Mouse (Mus musculus): Measurements from ENCODE around the gene 4931417E11Rik. TPM values are rescaled to one million over a fixed set of nuclear protein-coding genes. Genes with fewer than 3 reads are reported as not detected.

Gene 4931417E11Rik
- not detected in 2 replicates for polyA plus RNA-seq (2014; fragmentation: Nextera tagmentation; extraction: Ambion mirVana)

DNA sequence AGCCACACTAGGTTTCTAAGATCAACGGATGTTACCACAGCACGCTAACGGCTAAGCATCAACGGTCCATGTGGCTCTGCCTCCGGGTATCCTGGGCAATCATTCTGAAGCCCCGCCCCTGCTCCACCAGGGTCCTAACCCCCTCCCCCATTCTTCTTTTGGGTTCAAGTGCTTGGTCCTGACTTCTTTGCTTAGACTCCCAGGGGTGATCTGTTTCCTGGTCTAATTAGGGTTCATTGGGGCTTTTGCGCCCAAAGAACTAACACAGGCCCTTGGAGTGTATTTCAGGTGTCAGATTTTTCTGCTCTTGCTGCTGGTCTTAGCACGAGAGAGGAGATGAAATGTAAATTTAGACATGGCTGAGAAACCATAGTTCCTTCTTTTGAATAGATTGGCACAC is at the start of gene 4931417E11Rik:
Gene 4931417E11Rik, minus strand, starts transcription at position 101 of the 400 bp plus-strand sequence.
- Histone ChIP-seq H3K4me1 (ENCODE audit: control insufficient read depth, insufficient read depth, low read length) (no peaks in the 10 kb centered on the region), H3K36me3 (ENCODE audit: control insufficient read depth, insufficient read depth, low read length) (no peaks in the 10 kb centered on the region), H3K27me3 (ENCODE audit: control insufficient read depth, insufficient read depth, low read length) (no peaks in the 10 kb centered on the region), H3K9ac (replicated peaks; ENCODE audit: low read length) (no peak within 1 kb of the TSS), H3K9me3 (ENCODE audit: control insufficient read depth, low read length) (no peaks in the 10 kb centered on the region), H3K27ac (replicated peaks; ENCODE audit: low read depth, low read length) (no peak within 1 kb of the TSS), H3K4me2 (ENCODE audit: low read length) (no peak within 1 kb of the TSS), H3K4me3 (replicated peaks; ENCODE audit: low read depth, low read length) (no peak within 1 kb of the TSS)
- DNase-seq: no peak
- no peak for ATAC-seq (ENCODE audit: low FRiP score, low TSS enrichment)
- WGBS: 70% methylated on average over 8 of the region's 8 CpGs

- 22% methylated on average over 14 of the region's 14 CpGs for WGBS
- Histone ChIP-seq H3K4me1 (ENCODE audit: control insufficient read depth, insufficient read depth, low read length) (no peaks in the 10 kb centered on the region), H3K9me3 (ENCODE audit: control insufficient read depth, low read length) (no peaks in the 10 kb centered on the region), H3K4me3 (replicated peaks; ENCODE audit: low read depth, low read length) (no peak overlapping the region), H3K9ac (replicated peaks; ENCODE audit: low read length) (no peak overlapping the region; the same call in 1 of the 2 replicates), H3K27me3 (ENCODE audit: control insufficient read depth, insufficient read depth, low read length) (no peaks in the 10 kb centered on the region), H3K36me3 (ENCODE audit: control insufficient read depth, insufficient read depth, low read length) (no peaks in the 10 kb centered on the region), H3K4me2 (ENCODE audit: low read length) (0 out of 2 replicates have a peak overlapping the region, but pooled peaks have one; percentile 14), H3K27ac (replicated peaks; ENCODE audit: low read depth, low read length) (no peak overlapping the region)
- ATAC-seq (ENCODE audit: low FRiP score, low TSS enrichment): peak; percentile 78; the same call in 1 of the 2 replicates
- DNase-seq: peak; percentile 91
Measured at GRCm38 (mm10) chr6:73517818-73518396, 48.4 kb upstream of the 4931417E11Rik start.

DNA sequence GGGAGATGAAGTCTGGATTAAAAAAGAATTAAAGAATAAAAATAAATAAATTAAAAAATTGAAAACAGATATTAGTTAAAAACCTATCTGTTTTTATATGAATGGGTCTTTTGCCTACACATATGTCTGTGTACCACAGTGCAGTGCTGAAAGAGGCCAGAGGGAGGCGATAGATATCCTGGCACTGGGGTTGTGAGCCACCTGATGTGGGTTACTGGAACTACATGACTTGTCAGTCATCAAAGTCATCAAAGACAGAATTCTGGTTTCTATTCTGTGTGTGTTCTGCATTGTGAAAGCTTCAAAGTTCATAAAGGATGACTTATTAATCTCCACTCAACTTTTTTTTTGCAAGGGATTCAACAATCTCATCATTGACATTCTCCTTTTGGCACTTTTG is 43.4 kb upstream of the 4931417E11Rik start:
- WGBS: 22% methylated on average over 1 of the region's 1 CpGs
- no peaks in the 10 kb centered on the region for H3K4me1 ChIP-seq (ENCODE audit: control insufficient read depth, insufficient read depth, low read length)
- ATAC-seq (ENCODE audit: low FRiP score, low TSS enrichment): no peak
- no peak for DNase-seq
- no peak overlapping the region for H3K4me2 ChIP-seq (ENCODE audit: low read length)
- no peaks in the 10 kb centered on the region for H3K27me3 ChIP-seq (ENCODE audit: control insufficient read depth, insufficient read depth, low read length)
- H3K36me3 ChIP-seq (ENCODE audit: control insufficient read depth, insufficient read depth, low read length): no peaks in the 10 kb centered on the region
- no peak overlapping the region for H3K27ac ChIP-seq (replicated peaks; ENCODE audit: low read depth, low read length)
- H3K9me3 ChIP-seq (ENCODE audit: control insufficient read depth, low read length): no peaks in the 10 kb centered on the region
- no peak overlapping the region for H3K9ac ChIP-seq (replicated peaks; ENCODE audit: low read length)
- H3K4me3 ChIP-seq (replicated peaks; ENCODE audit: low read depth, low read length): no peak overlapping the region

DNA sequence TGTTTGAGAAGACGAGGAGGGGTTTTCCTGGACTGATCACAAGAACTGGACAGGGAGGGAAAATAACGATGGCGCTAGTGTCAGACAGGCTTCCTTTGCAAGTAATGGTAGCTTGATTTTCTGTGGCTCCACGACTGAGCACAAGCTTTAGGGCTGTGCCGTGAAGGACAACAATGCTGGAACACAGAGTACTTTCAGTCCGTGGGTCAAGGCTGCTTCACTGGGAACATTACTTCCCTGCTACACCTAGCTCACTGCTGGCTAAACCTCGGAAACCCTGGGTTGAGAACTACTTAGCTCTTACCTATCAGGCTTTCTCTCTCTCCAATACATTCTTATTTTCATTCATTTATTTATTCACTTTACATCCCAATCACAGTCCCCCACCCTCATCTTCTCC is 30.2 kb upstream of the 4931417E11Rik start:
- no peaks in the 10 kb centered on the region for H3K27me3 ChIP-seq (ENCODE audit: control insufficient read depth, insufficient read depth, low read length)
- no peak overlapping the region for H3K27ac ChIP-seq (replicated peaks; ENCODE audit: low read depth, low read length)
- H3K4me2 ChIP-seq (ENCODE audit: low read length): no peak overlapping the region
- WGBS: 86% methylated on average over 7 of the region's 7 CpGs
- H3K9me3 ChIP-seq (ENCODE audit: control insufficient read depth, low read length): no peaks in the 10 kb centered on the region
- no peak overlapping the region for H3K9ac ChIP-seq (replicated peaks; ENCODE audit: low read length)
- H3K4me1 ChIP-seq (ENCODE audit: control insufficient read depth, insufficient read depth, low read length): 0 out of 2 replicates have a peak, but pooled peaks cover 6% of the 10 kb centered on the region
- H3K4me3 ChIP-seq (replicated peaks; ENCODE audit: low read depth, low read length): no peak overlapping the region
- ATAC-seq (ENCODE audit: low FRiP score, low TSS enrichment) (no peak), DNase-seq (no peak)
- H3K36me3 ChIP-seq (ENCODE audit: control insufficient read depth, insufficient read depth, low read length): no peaks in the 10 kb centered on the region

DNA sequence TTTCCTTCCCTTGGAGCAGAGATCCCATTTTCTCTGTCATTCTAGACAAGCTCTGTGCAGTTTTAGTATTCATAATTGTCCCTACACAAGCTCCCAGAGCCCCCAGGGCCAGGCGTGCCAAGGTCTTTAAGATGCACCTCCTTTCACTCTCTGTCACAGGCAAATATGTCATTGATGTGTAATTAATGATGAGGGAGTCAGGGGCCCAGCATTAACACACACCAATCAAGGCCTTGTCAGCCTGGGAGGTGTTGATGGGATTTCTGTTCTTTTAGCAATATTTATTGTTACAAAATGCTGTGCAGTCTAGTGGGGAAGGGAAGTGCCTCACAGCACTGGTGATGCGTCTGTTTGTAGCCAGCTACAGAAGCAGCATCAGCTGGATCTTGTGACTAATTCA is 27.9 kb upstream of the 4931417E11Rik start:
- H3K36me3 ChIP-seq (ENCODE audit: control insufficient read depth, insufficient read depth, low read length): no peaks in the 10 kb centered on the region
- no peak overlapping the region for H3K4me2 ChIP-seq (ENCODE audit: low read length)
- no peak overlapping the region for H3K9ac ChIP-seq (replicated peaks; ENCODE audit: low read length)
- no peaks in the 10 kb centered on the region for H3K27me3 ChIP-seq (ENCODE audit: control insufficient read depth, insufficient read depth, low read length)
- H3K4me3 ChIP-seq (replicated peaks; ENCODE audit: low read depth, low read length): no peak overlapping the region
- DNase-seq: peak; percentile 58
- 38% methylated on average over 2 of the region's 2 CpGs for WGBS
- H3K9me3 ChIP-seq (ENCODE audit: control insufficient read depth, low read length): no peaks in the 10 kb centered on the region
- 0 out of 2 replicates have a peak, but pooled peaks cover 6% of the 10 kb centered on the region for H3K4me1 ChIP-seq (ENCODE audit: control insufficient read depth, insufficient read depth, low read length)
- ATAC-seq (ENCODE audit: low FRiP score, low TSS enrichment): 0 out of 2 replicates have a peak, but pooled peaks have one; percentile 48
- H3K27ac ChIP-seq (replicated peaks; ENCODE audit: low read depth, low read length): 0 out of 2 replicates have a peak overlapping the region, but pooled peaks have one; percentile 32

DNA sequence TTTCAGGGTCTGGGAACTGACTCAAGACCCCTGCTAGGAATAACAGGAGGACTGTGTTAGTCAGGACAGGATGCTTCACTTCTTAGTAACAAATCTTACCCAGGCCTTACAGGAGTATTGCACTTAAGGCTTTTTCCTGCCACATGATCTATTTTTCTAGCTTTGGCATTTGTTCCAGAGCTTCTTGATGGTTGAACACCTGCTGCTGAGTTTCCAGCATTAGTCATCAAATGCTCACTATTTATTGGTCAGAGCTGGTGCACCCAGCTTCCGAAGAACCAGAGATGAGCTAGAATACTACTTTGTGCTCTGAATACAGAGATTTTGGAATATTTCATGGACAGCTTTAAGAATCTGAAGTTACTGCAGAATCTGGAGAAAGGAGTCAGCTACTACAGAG is 21.1 kb upstream of the 4931417E11Rik start:
- H3K4me1 ChIP-seq (ENCODE audit: control insufficient read depth, insufficient read depth, low read length): no peaks in the 10 kb centered on the region
- H3K9ac ChIP-seq (replicated peaks; ENCODE audit: low read length): no peak overlapping the region
- H3K4me2 ChIP-seq (ENCODE audit: low read length): no peak overlapping the region
- ATAC-seq (ENCODE audit: low FRiP score, low TSS enrichment) (no peak), DNase-seq (no peak)
- no peaks in the 10 kb centered on the region for H3K36me3 ChIP-seq (ENCODE audit: control insufficient read depth, insufficient read depth, low read length)
- no peak overlapping the region for H3K27ac ChIP-seq (replicated peaks; ENCODE audit: low read depth, low read length)
- WGBS: 96% methylated on average over 1 of the region's 1 CpGs
- H3K27me3 ChIP-seq (ENCODE audit: control insufficient read depth, insufficient read depth, low read length): no peaks in the 10 kb centered on the region
- no peak overlapping the region for H3K4me3 ChIP-seq (replicated peaks; ENCODE audit: low read depth, low read length)
- H3K9me3 ChIP-seq (ENCODE audit: control insufficient read depth, low read length): no peaks in the 10 kb centered on the region

DNA sequence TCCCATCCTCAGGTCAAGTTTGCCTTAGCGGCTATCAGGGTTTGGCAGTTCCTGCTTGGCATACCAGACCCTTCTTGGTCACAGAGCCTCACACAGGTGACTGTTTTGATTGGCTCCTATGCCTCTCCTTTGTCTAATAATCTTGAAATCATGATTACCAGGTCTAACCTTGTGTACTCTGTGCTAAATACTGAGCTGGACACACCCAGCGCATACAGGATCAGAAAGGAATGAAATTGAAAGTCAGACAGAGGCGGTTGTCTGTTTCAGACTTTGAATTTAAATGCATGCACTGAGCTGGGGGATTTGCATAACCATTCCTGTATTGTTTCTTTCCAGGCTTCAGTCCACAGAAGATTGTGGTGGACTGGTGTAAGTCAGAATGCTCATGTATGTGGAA is 16.1 kb upstream of the 4931417E11Rik start:
- no peak overlapping the region for H3K27ac ChIP-seq (replicated peaks; ENCODE audit: low read depth, low read length)
- no peak overlapping the region for H3K4me2 ChIP-seq (ENCODE audit: low read length)
- H3K36me3 ChIP-seq (ENCODE audit: control insufficient read depth, insufficient read depth, low read length): no peaks in the 10 kb centered on the region
- DNase-seq (no peak), ATAC-seq (ENCODE audit: low FRiP score, low TSS enrichment) (no peak)
- H3K4me3 ChIP-seq (replicated peaks; ENCODE audit: low read depth, low read length): no peak overlapping the region
- H3K9ac ChIP-seq (replicated peaks; ENCODE audit: low read length): no peak overlapping the region
- H3K27me3 ChIP-seq (ENCODE audit: control insufficient read depth, insufficient read depth, low read length): no peaks in the 10 kb centered on the region
- H3K4me1 ChIP-seq (ENCODE audit: control insufficient read depth, insufficient read depth, low read length): no peaks in the 10 kb centered on the region
- 71% methylated on average over 3 of the region's 3 CpGs for WGBS
- H3K9me3 ChIP-seq (ENCODE audit: control insufficient read depth, low read length): no peaks in the 10 kb centered on the region

- no peak overlapping the region for H3K4me2 ChIP-seq (ENCODE audit: low read length)
- H3K4me3 ChIP-seq (replicated peaks; ENCODE audit: low read depth, low read length): no peak overlapping the region
- DNase-seq (no peak), ATAC-seq (ENCODE audit: low FRiP score, low TSS enrichment) (no peak)
- H3K9ac ChIP-seq (replicated peaks; ENCODE audit: low read length): no peak overlapping the region
- WGBS: 82% methylated on average over 3 of the region's 3 CpGs
- no peaks in the 10 kb centered on the region for H3K36me3 ChIP-seq (ENCODE audit: control insufficient read depth, insufficient read depth, low read length)
- no peaks in the 10 kb centered on the region for H3K27me3 ChIP-seq (ENCODE audit: control insufficient read depth, insufficient read depth, low read length)
- H3K9me3 ChIP-seq (ENCODE audit: control insufficient read depth, low read length): no peaks in the 10 kb centered on the region
- no peaks in the 10 kb centered on the region for H3K4me1 ChIP-seq (ENCODE audit: control insufficient read depth, insufficient read depth, low read length)
- H3K27ac ChIP-seq (replicated peaks; ENCODE audit: low read depth, low read length): no peak overlapping the region
Measured at GRCm38 (mm10) chr6:73466084-73466483, 3.4 kb downstream of the 4931417E11Rik start.

- ATAC-seq (ENCODE audit: low FRiP score, low TSS enrichment) (no peak), DNase-seq (no peak)
- Histone ChIP-seq H3K36me3 (ENCODE audit: control insufficient read depth, insufficient read depth, low read length) (no peaks in the 10 kb centered on the region), H3K27me3 (ENCODE audit: control insufficient read depth, insufficient read depth, low read length) (no peaks in the 10 kb centered on the region), H3K4me1 (ENCODE audit: control insufficient read depth, insufficient read depth, low read length) (no peaks in the 10 kb centered on the region), H3K4me3 (replicated peaks; ENCODE audit: low read depth, low read length) (no peak overlapping the region), H3K4me2 (ENCODE audit: low read length) (no peak overlapping the region), H3K9me3 (ENCODE audit: control insufficient read depth, low read length) (no peaks in the 10 kb centered on the region), H3K9ac (replicated peaks; ENCODE audit: low read length) (no peak overlapping the region), H3K27ac (replicated peaks; ENCODE audit: low read depth, low read length) (no peak overlapping the region)
- 89% methylated on average over 5 of the region's 5 CpGs for WGBS
Measured at GRCm38 (mm10) chr6:73462543-73462942, 6.9 kb downstream of the 4931417E11Rik start.

Data from midbrain, embryonic 14.5 days (tissue).